Mouse (Mus musculus): ENCODE results near the gene Cyb561d2.

GRCm38 (mm10) chr9:107538711-107539110 is 3.3 kb downstream of the Cyb561d2 start:
- no peak for TF ChIP-seq GATA1 (IDR thresholded peaks at IDR 0.05; ENCODE audit: low read length)
- TF ChIP-seq TAL1 (IDR thresholded peaks at IDR 0.05; ENCODE audit: low read length) = no peak

Measured in erythroblast, embryonic 14.5 days (primary cell).